Mouse (Mus musculus): Measurements from ENCODE around the gene Dnajc16.

The Dnajc16 gene

GRCm38 (mm10) chr4:141760942-141761341 is 29.8 kb downstream of the Dnajc16 start:
- DNase-seq: no peak

- no peak for DNase-seq
These were observed 31.7 kb downstream of the Dnajc16 start for GRCm38 (mm10) chr4:141758874-141759542.

- DNase-seq: no peak
These were observed 33.6 kb downstream of the Dnajc16 start for GRCm38 (mm10) chr4:141757124-141757523.

GRCm38 (mm10) chr4:141755375-141755930 is 35.3 kb downstream of the Dnajc16 start:
- no peak for DNase-seq

GRCm38 (mm10) chr4:141752076-141752421 is 38.7 kb downstream of the Dnajc16 start:
- no peak for DNase-seq

- no peak for DNase-seq
These were observed 39.2 kb downstream of the Dnajc16 start for GRCm38 (mm10) chr4:141751419-141752075.

GRCm38 (mm10) chr4:141750826-141751225 is 39.9 kb downstream of the Dnajc16 start:
- no peak for DNase-seq

GRCm38 (mm10) chr4:141749557-141749956 is 41.2 kb downstream of the Dnajc16 start:
- DNase-seq: no peak

- DNase-seq: no peak
These were observed 44.0 kb downstream of the Dnajc16 start, which contains the start of gene Agmat for GRCm38 (mm10) chr4:141746578-141747346. Gene Agmat (plus strand): TSS chr4:141746672.

GRCm38 (mm10) chr4:141742381-141742780 is 48.4 kb downstream of the Dnajc16 start:
- DNase-seq: no peak

- no peak for DNase-seq
These were observed 48.9 kb downstream of the Dnajc16 start for GRCm38 (mm10) chr4:141741856-141742255.

- DNase-seq: no peak
These were observed 52.7 kb downstream of the Dnajc16 start for GRCm38 (mm10) chr4:141738015-141738414.

GRCm38 (mm10) chr4:141736856-141737255 is 53.9 kb downstream of the Dnajc16 start:
- no peak for DNase-seq

GRCm38 (mm10) chr4:141735206-141735560 is 55.5 kb downstream of the Dnajc16 start:
- no peak for DNase-seq

GRCm38 (mm10) chr4:141734446-141735205 is 56.1 kb downstream of the Dnajc16 start:
- peak; percentile 93 for DNase-seq

- DNase-seq: no peak
These were observed 59.0 kb downstream of the Dnajc16 start for GRCm38 (mm10) chr4:141731766-141732165.

GRCm38 (mm10) chr4:141730401-141730800 is 60.3 kb downstream of the Dnajc16 start:
- no peak for DNase-seq

GRCm38 (mm10) chr4:141729266-141729665 is 61.5 kb downstream of the Dnajc16 start:
- DNase-seq: no peak

- DNase-seq: no peak
These were observed 65.0 kb downstream of the Dnajc16 start for GRCm38 (mm10) chr4:141725738-141726137.

GRCm38 (mm10) chr4:141725277-141725676 is 65.5 kb downstream of the Dnajc16 start:
- DNase-seq: no peak

- DNase-seq: no peak
These were observed 66.1 kb downstream of the Dnajc16 start for GRCm38 (mm10) chr4:141724594-141724993.

- DNase-seq: no peak
These were observed 67.1 kb downstream of the Dnajc16 start for GRCm38 (mm10) chr4:141723673-141724068.

All from cerebellum, adult 9-11 months (tissue).